Mouse (Mus musculus): Measurements from ENCODE around the gene Epb41l5.

Gene Epb41l5

GRCm38 (mm10) chr1:119501881-119502280 lies 146.9 kb downstream of the Epb41l5 start:
- no peak for DNase-seq (ENCODE audit: low spot score)

GRCm38 (mm10) chr1:119499456-119499855 lies 149.3 kb downstream of the Epb41l5 start:
- DNase-seq (ENCODE audit: low spot score), result no peak

GRCm38 (mm10) chr1:119498536-119499231 lies 150.1 kb downstream of the Epb41l5 start:
- no peak for DNase-seq (ENCODE audit: low spot score)

- no peak for DNase-seq (ENCODE audit: low spot score)
Observed at GRCm38 (mm10) chr1:119497346-119498004, 151.3 kb downstream of the Epb41l5 start.

- DNase-seq (ENCODE audit: low spot score), result no peak
Observed at GRCm38 (mm10) chr1:119495396-119495775, 153.4 kb downstream of the Epb41l5 start.
